Mouse (Mus musculus) c-Kit-positive CD71-positive TER-119-negative erythroid progenitor cells, embryonic 14.5 days (primary cell): ENCODE data around the gene G430095P16Rik.

Experiments
- DNase-seq: peaks from one replicate; pipeline ENCODE4 v3.0.0-alpha.2; 2013; ENCODE audit warnings: low read depth

Gene G430095P16Rik

GRCm38 (mm10) chr8:84703466-84704249 lies 19.1 kb upstream of the G430095P16Rik start:
- DNase-seq = no peak

GRCm38 (mm10) chr8:84704356-84704755 lies 18.5 kb upstream of the G430095P16Rik start:
- no peak for DNase-seq

- DNase-seq = no peak
These were observed 17.7 kb upstream of the G430095P16Rik start for GRCm38 (mm10) chr8:84704867-84705831.

- no peak for DNase-seq
These were observed 16.8 kb upstream of the G430095P16Rik start for GRCm38 (mm10) chr8:84705960-84706359.

- no peak for DNase-seq
These were observed 16.1 kb upstream of the G430095P16Rik start for GRCm38 (mm10) chr8:84706610-84707266.

GRCm38 (mm10) chr8:84707267-84707883 lies 15.4 kb upstream of the G430095P16Rik start:
- DNase-seq = no peak

GRCm38 (mm10) chr8:84708071-84708541 lies 14.7 kb upstream of the G430095P16Rik start:
- no peak for DNase-seq

GRCm38 (mm10) chr8:84708774-84709475 lies 13.9 kb upstream of the G430095P16Rik start:
- DNase-seq = no peak

- no peak for DNase-seq
These were observed 12.9 kb upstream of the G430095P16Rik start for GRCm38 (mm10) chr8:84709931-84710330.

GRCm38 (mm10) chr8:84711312-84711711 lies 11.5 kb upstream of the G430095P16Rik start:
- no peak for DNase-seq

GRCm38 (mm10) chr8:84711933-84712758 lies 10.7 kb upstream of the G430095P16Rik start:
- DNase-seq = no peak

GRCm38 (mm10) chr8:84712759-84713120 lies 10.1 kb upstream of the G430095P16Rik start:
- DNase-seq = no peak

GRCm38 (mm10) chr8:84713381-84713780 lies 9.4 kb upstream of the G430095P16Rik start:
- DNase-seq = no peak

- DNase-seq = no peak
These were observed 8.6 kb upstream of the G430095P16Rik start for GRCm38 (mm10) chr8:84714161-84714560.

- DNase-seq = no peak
These were observed 6.8 kb upstream of the G430095P16Rik start for GRCm38 (mm10) chr8:84715893-84716468.

- no peak for DNase-seq
These were observed 6.0 kb upstream of the G430095P16Rik start for GRCm38 (mm10) chr8:84716790-84717189.

- DNase-seq = no peak
These were observed 4.3 kb upstream of the G430095P16Rik start for GRCm38 (mm10) chr8:84718476-84718875.

- DNase-seq = no peak
These were observed 3.7 kb upstream of the G430095P16Rik start for GRCm38 (mm10) chr8:84718959-84719690.

GRCm38 (mm10) chr8:84722530-84722849 lies 317 bp upstream of the G430095P16Rik start:
- no peak for DNase-seq
